Mouse (Mus musculus) embryonic fibroblast, embryonic 13.5 days (primary cell): Measurements from ENCODE around the gene Ptpre.

ENCODE experiments used
- CTCF ChIP-seq: IDR thresholded peaks from 2 replicates; pipeline ENCODE4 v1.5.1; 2011; ENCODE audit warnings: mild to moderate bottlenecking, control low read depth, low read length, moderate library complexity, borderline replicate concordance; ENCODE audit not compliant: insufficient read depth
- POLR2A ChIP-seq: IDR thresholded peaks from 2 replicates; pipeline ENCODE4 v1.6.1; 2011; ENCODE audit warnings: low read depth, mild to moderate bottlenecking, control low read depth, low read length, moderate library complexity

DNA sequence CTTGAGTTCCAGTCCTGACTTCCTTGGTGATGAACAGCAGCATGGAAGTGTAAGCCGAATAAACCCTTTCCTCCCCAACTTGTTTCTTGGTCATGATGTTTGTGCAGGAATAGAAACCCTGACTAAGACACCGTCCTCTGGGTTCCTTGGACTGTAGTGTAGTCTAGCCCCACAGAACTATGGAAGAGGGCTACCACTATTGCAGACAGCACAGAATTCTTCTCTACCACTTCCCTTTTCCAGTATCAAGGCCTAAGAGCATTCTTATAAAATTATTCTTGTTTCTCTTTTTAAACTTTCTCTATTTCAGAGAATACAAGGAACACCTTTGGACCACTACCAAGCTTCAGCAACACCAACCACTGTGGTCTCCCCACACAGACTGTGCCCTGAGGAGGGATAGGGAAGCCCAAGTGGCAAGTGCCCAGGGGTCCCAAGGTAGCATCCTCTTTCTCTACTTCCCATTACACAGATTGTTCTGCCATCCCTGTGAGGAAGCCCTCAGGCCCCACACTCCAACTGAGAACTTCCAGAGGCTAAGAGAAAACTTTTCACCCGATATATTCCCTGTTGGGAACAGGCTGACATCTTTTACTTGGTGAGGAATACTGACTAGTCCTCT is 38.6 kb upstream of the Ptpre start:
- TF ChIP-seq CTCF (no peak), POLR2A (no peak)
